Mouse (Mus musculus) CD4-positive helper T cell, adult 2 months (primary cell): ENCODE results near the gene Ceacam16.

Experiments
- DNase-seq: peaks from one replicate; pipeline ENCODE4 v3.0.0-alpha.2; 2012; ENCODE audit warnings: low read depth, missing footprints, low spot score

Gene Ceacam16

GRCm38 (mm10) chr7:19816224-19816771 lies 44.8 kb downstream of the Ceacam16 start:
- DNase-seq: peak; percentile 84

- peak; percentile 71 for DNase-seq
Observed at GRCm38 (mm10) chr7:19815296-19816223, 45.5 kb downstream of the Ceacam16 start.

GRCm38 (mm10) chr7:19813579-19814122 lies 47.4 kb downstream of the Ceacam16 start:
- no peak for DNase-seq

- no peak for DNase-seq
Observed at GRCm38 (mm10) chr7:19813161-19813560, 47.9 kb downstream of the Ceacam16 start.

- no peak for DNase-seq
Observed at GRCm38 (mm10) chr7:19811114-19811513, 50.0 kb downstream of the Ceacam16 start.

GRCm38 (mm10) chr7:19809369-19809768 lies 51.7 kb downstream of the Ceacam16 start:
- DNase-seq: no peak

GRCm38 (mm10) chr7:19806356-19806969 lies 54.6 kb downstream of the Ceacam16 start:
- no peak for DNase-seq

- DNase-seq: peak; percentile 64
Observed at GRCm38 (mm10) chr7:19802995-19803394, 58.1 kb downstream of the Ceacam16 start.
